Mouse (Mus musculus): ENCODE data around the gene Ap2a1.

Gene Ap2a1

DNA sequence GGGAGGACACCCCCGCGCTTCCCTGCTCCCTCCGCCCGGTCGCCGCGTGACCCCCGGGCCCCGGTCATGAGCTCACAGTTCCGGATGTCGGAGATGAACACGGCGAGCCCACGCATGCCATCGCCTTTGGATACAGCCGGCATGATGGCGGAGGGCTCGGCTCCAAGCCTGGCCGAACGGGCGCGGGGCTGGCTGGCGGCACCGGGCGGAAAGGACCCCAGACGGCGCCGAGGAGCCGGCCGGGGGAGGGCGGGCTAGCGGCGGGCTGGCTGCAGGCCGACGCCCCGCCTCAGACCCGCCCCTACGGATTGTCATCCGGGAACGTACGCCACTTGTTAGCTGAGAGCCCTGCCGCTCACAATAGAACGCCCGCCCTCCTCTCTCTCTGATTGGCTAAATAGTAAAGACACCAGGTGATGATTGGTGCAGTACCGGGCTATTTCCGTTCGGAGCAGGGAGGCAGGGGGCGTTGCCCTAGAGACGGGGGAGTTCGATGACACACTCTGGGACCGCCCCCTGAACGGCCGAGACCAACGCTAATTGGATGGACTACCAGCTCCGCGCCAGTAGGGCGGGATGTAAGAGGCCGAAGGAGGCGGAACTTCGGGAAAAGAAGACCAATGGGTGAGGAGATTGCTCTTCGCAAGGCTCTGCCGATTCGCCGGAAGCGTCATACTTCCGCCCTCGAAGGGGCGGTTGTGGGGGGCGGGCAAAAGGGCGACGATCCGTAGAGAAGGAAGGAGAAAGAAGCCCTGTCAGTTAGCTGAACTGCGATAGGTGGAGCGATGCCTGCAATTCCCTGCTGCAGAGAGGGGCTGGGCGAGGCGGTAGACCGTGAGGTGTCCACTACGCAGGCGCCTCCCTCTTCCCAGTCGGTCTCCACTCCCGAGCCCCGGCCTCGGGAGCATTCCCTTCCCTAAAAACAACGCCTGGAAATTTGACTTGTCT is at the start of gene Ap2a1:
TSS of gene Ap2a1 (minus strand) at position 293 of the 948 bp plus-strand sequence.
- DNase-seq (ENCODE audit: low spot score in 2 of 2), result peak; percentile 99 to 100

DNA sequence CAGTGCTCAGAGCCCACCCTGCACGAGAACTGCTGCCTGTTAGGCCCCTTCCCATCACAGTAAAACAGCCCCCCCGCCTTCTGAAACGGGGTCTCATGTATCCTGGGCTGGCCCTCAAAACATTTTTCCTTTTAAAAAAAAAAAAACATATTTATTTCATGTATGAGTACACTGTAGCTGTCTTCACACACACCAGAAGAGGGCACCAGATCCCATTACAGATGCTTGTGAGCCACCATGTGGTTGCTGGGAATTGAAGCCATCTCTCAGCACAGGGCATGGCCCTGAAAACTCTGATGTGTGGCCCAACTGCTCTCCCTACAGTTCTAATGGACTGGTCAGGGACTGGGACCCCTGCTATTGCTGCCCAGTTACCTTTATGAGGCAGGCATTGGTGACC is 49.0 kb upstream of the Ap2a1 start:
- no peak for DNase-seq (ENCODE audit: low spot score in 2 of 2)

DNA sequence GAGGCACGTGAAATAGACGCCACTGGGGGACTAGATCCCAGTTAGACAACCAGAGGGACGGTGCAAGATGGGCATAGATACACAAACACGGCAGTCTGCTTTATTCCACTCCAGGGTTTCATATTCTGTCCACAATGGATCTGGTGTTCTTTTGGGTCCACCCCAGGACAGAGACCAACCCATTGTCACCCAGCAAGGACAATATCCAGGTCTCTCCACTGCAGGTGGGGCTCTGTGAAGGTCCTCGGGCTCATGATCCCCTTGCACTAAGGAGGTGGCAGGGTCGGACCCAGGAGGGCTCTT is 45.8 kb upstream of the Ap2a1 start:
- no peak for DNase-seq (ENCODE audit: low spot score in 2 of 2)

DNA sequence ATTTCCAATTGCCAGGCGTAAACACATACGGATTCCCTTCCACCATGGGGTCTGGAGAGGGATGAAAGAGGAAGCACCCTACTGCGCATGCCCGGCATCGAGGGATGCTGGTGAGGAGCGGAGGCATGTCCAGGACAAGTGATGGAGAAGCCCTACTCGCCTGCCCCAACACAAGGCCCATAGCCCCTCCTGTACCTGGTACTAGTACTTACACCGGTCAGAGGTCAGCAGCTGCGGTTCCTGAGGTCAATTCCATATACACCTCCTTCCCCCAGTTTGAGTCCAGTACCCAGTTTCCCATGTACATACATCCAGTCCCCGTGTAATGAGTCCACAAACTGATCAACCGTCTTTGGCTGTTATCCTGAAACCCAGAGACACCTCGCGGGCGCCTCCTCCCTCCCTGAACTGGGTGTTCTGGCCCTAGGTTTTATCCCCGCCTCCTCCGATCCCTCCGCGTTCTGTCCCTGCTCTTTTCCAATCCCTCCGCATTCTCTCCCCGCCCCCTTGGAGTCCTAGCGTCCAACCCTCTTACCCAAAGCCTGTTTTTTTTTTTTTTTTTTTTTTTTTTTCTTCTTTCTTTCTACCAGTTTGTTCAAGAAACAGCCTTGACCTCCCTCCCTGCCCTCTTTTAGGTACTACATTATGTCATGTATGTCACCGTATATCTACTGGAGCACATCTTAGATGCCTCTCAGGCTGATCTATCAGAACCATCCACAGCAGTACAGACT is 45.3 kb upstream of the Ap2a1 start, which contains the start of gene Cpt1c:
TSS of gene Cpt1c (minus strand) at position 469 of the 734 bp plus-strand sequence.
- DNase-seq (ENCODE audit: low spot score in 2 of 2), result no peak

DNA sequence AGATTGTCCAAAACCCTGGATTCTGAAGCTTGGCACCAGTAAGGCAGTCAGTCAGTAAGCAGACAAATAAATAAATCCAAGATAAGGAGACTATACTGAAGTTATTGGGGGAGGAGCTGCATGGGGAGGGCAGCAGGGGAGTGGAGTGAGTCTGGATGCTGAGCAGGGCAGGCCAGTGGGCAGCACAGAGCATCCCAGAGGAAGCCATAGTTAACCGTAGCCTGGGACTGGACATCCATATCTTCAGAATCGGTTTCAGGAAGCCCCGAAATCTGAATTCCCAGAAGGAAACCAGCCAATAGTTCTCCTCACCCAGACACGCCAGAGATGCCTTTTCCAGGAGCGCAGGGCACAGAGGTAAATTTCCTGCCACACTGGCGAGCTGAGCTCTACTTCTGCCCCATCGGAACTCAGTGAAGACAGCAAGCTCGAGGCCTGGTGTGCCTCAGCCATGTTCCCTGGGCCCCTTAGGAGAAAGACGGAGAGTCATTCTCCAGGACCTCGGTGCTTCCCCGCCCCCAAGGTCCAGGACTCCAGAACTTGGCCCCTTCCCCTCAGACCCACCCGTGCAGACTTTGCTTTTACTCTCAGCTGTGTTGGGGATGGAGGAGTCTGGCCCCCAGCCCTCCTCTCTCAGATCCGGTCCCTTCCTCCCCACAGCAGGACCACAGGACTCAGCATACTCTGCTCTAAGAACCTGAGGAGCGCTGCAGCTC is 44.3 kb upstream of the Ap2a1 start:
- DNase-seq (ENCODE audit: low spot score in 2 of 2), result no peak

DNA sequence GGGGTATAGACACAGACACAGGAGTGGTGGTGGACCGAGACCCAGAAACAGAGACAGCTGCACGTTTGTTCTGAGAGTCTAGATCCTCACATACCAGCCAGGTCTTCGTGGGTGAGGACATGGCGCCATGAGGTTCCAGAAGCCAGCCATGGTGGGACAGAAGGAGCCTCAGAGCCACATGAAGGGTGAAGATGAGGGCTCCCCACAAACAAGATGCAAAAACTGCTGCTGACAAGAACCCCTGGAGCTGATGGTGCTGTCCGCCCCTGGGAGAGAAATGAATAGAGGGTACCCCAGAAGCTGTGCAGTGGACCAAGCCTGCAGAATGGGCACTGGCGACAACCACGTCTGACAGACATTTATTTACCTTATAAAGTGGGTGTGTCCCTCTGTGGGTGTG is 41.8 kb upstream of the Ap2a1 start:
- DNase-seq (ENCODE audit: low spot score in 2 of 2), result no peak

DNA sequence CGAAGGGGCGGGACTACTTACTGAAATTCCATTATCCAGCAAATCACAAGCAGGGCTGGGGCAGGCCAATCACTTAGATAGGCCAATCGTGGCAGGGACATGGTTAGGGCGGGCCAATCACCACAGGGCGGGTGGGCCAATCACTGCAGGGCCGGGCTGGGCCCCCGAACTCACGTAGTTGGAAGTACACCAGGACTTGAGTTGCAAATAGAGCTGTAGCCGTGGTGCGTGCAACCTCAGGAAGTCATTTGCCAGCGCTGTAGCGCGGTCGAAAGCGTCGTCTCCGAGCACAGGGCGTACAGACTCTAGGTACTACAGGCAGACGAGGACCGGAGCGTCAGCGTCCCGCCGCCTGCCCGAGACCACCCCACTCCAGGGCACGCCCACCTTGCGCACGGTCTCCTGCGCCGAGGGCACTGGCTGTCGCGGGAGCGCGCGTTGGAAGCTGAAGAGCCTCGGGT is 41.0 kb upstream of the Ap2a1 start:
- peak; percentile 63 to 72 for DNase-seq (ENCODE audit: low spot score in 2 of 2)

DNA sequence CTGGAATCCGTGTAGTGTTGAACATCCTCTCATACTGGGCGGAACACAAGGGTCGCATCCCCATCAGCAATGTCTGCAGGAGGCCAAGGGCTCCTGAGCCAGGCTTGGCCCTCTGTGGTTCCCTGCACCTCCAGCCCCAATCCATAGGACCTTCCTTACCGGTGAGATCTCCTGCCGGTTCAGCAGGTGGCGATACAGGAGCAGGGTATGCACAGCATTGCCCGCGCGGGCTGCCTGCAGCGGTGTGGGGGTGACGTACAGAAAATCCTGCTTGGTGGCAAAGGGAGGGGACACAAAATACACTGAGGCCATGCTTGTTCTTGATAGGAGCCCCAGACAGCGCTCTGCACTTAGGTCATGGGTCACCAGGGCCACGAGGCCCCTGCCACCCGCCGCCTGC is 37.3 kb upstream of the Ap2a1 start:
- DNase-seq (ENCODE audit: low spot score in 2 of 2), result no peak

DNA sequence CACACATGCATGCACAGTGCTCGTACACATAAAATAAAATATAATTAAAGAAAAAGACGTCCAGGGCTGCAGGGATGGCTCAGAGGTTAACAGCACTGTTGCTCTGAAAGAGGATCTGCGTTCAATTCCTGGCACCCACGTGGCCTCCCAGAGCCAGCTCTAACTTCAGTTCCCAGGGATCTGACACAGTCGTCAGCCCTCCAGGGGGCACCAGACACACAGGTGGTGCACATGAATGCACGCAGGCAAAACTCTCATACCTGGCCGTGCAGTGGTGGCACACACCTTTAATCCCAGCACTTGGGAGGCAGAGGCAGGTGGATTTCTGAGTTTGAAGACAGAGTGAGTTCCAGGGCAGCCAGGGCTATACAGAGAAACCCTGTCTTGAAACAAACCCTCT is 36.7 kb upstream of the Ap2a1 start:
- no peak for DNase-seq (ENCODE audit: low spot score in 2 of 2)

DNA sequence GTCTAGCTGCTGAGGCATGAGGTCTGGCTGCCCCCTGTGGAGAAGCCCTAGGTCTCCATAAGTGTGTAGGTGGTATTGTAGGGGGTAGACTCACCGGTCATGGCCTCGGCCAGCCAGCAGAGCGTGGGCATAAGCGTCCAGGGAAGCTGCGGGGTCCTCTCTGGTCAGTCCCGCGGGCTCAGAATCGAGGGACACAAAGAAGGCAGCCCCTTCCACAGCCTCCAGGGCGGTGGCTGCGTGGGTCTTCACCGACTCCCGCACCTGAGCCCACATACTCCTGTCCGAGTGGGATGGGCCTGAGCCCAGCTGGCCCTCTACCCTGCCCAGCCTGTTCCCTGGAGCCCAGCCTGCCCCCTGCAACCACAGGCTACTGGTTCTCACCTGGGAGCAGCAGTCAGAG is 35.7 kb upstream of the Ap2a1 start:
- DNase-seq (ENCODE audit: low spot score in 2 of 2), result no peak

DNA sequence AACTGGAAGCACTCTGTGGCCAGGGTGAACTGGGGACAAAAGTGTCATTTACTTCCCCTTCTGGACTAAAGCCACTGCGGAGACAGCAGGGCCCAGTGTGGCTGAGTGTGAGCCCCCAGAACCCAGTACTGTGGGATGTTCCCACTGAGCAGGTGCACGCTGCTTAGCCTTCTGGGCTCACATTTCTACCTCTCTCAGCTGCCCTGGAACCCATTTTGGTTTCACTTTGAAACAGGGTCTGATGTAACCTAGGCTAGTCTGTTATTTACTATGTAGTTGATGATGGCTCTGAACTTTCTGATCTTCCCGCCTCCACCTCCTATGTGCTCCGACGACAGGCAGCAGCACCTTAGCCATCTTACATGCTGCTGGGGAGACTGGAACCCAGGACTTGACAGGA is 33.5 kb upstream of the Ap2a1 start:
- no peak for DNase-seq (ENCODE audit: low spot score in 2 of 2)

DNA sequence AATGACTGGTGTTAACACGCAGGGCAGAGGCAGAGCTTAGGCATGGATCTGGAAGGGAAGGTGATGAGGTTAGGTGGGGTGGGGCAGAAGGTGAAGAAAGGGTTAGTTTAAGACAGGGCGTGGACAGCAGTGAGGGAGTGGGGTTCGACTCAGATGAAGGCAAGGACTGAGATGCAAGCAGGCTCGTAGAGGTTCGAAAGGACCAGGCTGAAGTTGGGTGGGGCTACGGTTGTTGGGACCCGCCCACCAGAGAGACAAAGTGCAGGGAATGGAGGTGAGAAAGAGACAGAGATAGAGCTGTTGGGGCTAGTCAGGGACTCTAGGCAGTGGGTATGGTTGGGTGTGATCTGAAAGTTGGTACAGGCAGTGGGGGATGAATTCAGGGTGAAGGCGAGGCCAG is 33.0 kb upstream of the Ap2a1 start:
- DNase-seq (ENCODE audit: low spot score in 2 of 2), result no peak

DNA sequence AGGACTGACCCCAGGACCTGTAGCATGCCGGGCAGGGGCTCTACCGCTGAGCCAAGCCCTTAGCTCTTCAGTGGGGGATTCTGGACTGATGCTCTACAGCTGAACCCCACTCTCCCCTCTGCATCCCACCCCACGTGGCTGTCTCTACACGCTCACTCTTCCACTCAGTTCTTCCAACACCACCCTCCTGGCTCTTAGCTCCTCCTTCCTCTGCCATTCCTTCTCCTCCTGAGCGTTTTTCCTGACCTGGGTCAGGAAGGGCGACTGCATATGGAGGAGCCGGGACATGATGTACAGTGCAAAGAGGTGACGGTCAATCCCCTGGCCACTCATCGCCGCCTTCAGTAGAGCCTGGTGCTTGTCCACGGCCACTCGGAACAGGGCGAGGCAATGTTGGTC is 31.2 kb upstream of the Ap2a1 start:
- no peak for DNase-seq (ENCODE audit: low spot score in 2 of 2)

DNA sequence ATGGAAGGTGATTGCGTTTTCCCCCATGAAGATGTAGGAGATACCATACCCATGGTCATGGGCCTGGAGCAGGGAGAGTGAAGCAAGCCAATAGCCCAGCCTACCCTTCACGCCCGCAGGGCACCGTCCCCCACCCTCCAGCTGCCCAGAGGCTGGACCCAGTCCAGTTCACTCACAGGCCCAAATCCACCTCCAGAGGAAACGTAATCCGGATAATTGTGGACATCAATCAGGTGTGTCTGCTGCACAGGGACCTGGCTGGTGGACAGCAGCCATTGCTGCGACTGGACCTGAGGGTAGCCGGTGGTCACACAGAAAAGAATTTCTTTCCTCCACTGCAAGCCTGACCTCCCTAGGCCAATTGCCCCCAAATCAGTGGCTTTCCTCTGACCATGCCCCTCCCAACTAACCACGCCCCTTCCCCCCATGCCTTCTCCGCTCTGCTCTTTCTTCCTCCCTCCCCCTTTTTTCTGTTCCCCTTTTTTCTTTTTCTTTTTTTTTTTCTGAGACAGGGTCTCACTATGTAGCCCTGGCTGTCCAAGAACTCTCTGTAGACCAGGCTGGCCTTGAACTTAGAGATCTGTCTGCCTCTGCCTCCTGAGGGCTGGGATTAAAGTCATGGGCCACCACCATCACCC is 30.7 kb upstream of the Ap2a1 start:
- DNase-seq (ENCODE audit: low spot score in 2 of 2), result no peak

DNA sequence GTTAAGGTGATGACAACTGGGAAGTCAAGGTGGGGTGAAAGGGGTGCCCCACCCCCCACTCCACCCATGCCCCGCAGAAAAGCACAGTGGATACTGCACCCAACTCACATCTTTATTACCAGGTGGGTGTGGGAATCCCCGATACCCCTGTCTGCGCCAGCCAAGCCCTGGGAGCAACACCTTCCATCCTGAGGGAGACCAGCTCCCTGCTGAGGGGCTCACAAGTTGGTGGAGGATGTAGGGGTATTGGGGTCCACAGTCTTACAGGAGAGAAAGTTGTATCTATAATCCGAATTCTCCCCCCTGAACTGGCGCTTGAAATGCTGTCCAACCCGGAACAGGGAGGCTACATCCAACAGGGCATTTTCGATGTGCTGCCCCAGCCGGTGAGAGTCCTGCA is 30.0 kb upstream of the Ap2a1 start:
- DNase-seq (ENCODE audit: low spot score in 2 of 2), result no peak

DNA sequence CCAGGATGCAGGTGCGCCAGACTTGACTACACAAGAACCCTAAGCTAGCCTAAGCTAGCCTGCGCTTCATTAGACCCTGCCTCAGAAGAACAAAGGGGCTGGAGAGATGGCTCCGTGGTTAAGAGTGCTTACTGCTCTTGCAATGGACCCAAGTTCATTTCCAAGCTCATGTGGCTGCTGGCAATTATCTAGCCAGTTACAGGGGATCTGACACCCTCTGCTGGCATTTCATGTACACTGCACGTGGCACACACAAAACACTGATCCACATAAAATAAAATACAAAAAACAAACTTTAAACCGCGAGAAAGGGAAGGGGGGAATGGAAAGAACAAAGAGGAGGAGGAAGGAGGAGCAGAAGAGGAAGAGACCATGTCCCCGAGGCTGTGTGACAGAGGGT is 28.9 kb upstream of the Ap2a1 start:
- peak in 1 of 2 experiments; percentile 29 for DNase-seq (ENCODE audit: low spot score in 2 of 2)

DNA sequence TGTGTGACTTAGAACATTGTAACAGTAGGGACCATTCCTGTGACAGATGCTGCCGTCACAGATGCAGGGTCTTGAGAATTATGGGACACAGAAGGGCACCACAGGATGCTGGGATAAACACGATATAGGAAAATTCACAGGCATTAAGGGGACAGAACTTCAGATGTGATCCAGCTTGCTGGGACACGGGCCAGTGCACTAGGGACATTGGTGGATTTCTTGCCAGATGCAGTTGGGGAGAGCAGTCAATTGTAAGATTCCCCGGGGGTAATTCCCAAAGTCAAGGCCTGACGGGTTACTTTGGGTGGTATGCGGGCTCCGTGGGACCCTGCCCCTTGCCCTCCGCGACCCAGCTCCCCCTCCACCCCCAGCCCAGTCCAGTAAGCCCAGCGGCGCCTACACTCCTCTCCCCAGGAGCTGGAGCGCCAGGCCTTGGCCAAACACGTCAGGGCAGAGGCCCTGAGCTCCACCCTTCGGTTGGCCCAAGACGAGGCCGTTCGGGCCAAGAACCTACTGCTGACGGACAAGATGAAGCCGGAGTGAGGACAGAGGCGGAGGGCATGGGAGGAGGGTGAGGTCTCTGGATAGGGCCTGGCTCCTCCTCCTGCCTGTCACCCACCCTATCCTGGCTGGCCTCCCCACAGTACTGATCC is 28.0 kb upstream of the Ap2a1 start:
- no peak for DNase-seq (ENCODE audit: low spot score in 2 of 2)

DNA sequence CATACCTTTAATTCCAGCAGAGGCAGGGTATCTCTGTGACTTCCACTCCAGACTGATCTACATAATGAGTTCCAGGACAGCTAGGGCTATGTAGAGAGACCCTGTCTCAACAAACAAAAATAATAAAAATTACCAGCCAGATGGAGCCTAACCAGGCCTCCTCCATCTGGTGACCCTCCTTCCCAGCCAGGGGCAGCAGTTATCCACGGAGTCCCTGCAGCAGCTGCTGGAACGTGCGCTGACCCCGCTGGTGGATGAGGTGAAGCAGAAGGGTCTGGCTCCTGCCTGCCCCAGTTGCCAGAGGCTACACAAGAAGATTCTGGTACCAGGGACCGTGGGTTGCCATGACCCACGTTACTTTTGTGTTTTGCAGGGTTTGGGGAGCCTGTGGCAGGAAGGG is 27.0 kb upstream of the Ap2a1 start:
- no peak for DNase-seq (ENCODE audit: low spot score in 2 of 2)

DNA sequence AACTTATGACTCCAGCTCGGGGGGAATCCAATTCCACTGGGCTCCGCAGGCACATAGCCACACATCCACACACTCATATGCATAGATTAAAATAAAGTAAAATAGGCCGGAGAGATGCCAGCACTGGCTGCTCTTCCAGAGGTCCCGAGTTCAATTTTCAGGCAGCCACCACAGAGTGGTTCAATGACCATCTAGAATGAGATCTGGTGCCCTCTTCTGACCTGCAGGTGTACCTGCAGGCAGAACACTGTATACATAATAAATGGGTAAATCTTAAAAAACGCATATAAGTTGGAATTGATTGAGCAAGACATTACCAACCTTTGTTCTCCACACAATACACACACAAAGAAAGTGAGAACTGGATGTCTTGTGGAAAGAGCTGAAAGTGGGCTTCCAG is 26.3 kb upstream of the Ap2a1 start:
- DNase-seq (ENCODE audit: low spot score in 2 of 2), result peak in 1 of 2 experiments; percentile 47

DNA sequence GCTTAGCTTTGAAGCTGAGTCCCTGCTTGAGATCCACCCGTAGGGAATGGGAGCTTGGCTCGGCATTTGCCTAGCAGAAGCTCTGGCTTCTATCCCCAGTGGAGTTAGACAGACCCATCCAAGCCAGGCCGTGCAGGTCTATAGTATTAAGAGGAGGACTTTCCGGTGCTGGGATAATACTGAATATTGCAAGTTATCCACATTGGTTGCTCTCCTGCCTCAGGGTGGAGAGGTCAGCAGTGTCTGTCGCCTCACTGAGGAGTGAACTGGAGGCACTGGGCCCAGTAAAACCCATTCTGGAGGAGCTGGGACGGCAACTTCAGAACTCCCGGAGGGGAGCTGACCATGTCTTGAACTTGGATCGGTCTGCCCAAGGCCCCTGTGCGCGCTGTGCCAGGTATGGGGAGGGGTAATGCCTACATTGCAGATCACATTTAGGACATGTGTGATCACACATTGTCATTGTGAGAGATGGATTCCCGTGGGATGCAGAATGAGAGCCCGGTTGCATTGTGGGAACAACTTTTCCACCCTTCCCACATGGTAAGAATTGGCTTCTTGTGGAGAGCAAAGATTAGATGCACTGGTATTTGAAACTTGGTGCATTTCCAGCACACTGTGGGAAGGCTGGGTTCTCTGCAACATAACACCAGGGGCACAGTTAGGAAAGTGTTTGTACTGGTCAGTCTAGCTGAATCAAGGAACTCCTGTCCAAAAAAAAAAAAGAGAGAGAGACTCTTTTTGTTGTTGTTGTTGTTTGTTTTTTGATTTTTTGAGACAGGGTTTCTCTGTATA is 25.0 kb upstream of the Ap2a1 start:
- DNase-seq (ENCODE audit: low spot score in 2 of 2), result no peak

DNA sequence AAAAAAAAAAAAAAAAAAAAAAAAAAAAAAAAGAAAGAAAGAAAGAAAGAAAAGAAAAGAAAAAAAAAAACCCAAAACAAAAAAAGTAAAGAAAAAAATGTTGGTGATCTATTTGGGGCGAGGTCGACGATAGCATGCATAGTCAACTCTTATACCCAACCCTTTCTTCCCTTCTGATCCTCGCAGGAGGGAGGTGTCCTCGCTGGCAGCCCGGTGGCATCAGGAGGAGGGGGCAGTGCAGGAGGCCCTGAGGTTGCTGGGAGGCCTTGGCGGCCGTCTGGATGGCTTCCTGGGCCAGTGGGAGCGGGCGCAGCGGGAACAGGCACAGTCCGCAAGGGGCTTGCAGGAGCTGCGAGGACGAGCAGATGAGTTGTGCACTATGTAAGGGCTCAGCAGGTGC is 24.3 kb upstream of the Ap2a1 start:
- DNase-seq (ENCODE audit: low spot score in 2 of 2), result no peak
